Mouse (Mus musculus): ENCODE measurements around the gene Soga1.

The Soga1 gene

GRCm38 (mm10) chr2:157078793-157079700, at the start of gene Soga1:
Gene Soga1 (minus strand): TSS chr2:157079254.
- DNase-seq (ENCODE audit: low read depth): no peak

GRCm38 (mm10) chr2:157128072-157128471, 49.0 kb upstream of the Soga1 start:
- no peak for DNase-seq (ENCODE audit: low read depth)

- no peak for DNase-seq (ENCODE audit: low read depth)
These were observed 48.3 kb upstream of the Soga1 start for GRCm38 (mm10) chr2:157127370-157127769.

- DNase-seq (ENCODE audit: low read depth): no peak
These were observed 46.2 kb upstream of the Soga1 start for GRCm38 (mm10) chr2:157125246-157125645.

GRCm38 (mm10) chr2:157121766-157122165, 42.7 kb upstream of the Soga1 start:
- no peak for DNase-seq (ENCODE audit: low read depth)

GRCm38 (mm10) chr2:157119075-157119474, 40.0 kb upstream of the Soga1 start:
- DNase-seq (ENCODE audit: low read depth): no peak

GRCm38 (mm10) chr2:157118556-157118955, 39.5 kb upstream of the Soga1 start:
- DNase-seq (ENCODE audit: low read depth): no peak

- peak; percentile 44 for DNase-seq (ENCODE audit: low read depth)
These were observed 37.9 kb upstream of the Soga1 start for GRCm38 (mm10) chr2:157116964-157117363.

GRCm38 (mm10) chr2:157108236-157108635, 29.2 kb upstream of the Soga1 start:
- DNase-seq (ENCODE audit: low read depth): no peak

GRCm38 (mm10) chr2:157104454-157104853, 25.4 kb upstream of the Soga1 start:
- no peak for DNase-seq (ENCODE audit: low read depth)

- no peak for DNase-seq (ENCODE audit: low read depth)
These were observed 23.2 kb upstream of the Soga1 start for GRCm38 (mm10) chr2:157102256-157102655.

- DNase-seq (ENCODE audit: low read depth): no peak
These were observed 22.6 kb upstream of the Soga1 start for GRCm38 (mm10) chr2:157101650-157102049.

GRCm38 (mm10) chr2:157100319-157100605, 21.2 kb upstream of the Soga1 start:
- DNase-seq (ENCODE audit: low read depth): no peak

GRCm38 (mm10) chr2:157099532-157100318, 20.7 kb upstream of the Soga1 start:
- no peak for DNase-seq (ENCODE audit: low read depth)

GRCm38 (mm10) chr2:157095005-157095755, 16.1 kb upstream of the Soga1 start:
- peak; percentile 39 for DNase-seq (ENCODE audit: low read depth)

GRCm38 (mm10) chr2:157092024-157092423, 13.0 kb upstream of the Soga1 start:
- no peak for DNase-seq (ENCODE audit: low read depth)

- DNase-seq (ENCODE audit: low read depth): no peak
These were observed 8.7 kb upstream of the Soga1 start for GRCm38 (mm10) chr2:157087536-157088317.

- no peak for DNase-seq (ENCODE audit: low read depth)
These were observed 7.7 kb upstream of the Soga1 start, which contains the start of gene Tldc2 for GRCm38 (mm10) chr2:157086796-157087195. Gene Tldc2 (plus strand): TSS chr2:157087055.

GRCm38 (mm10) chr2:157084831-157085585, 6.0 kb upstream of the Soga1 start:
- DNase-seq (ENCODE audit: low read depth): no peak

- DNase-seq (ENCODE audit: low read depth): no peak
These were observed 2.9 kb upstream of the Soga1 start for GRCm38 (mm10) chr2:157081960-157082359.

- no peak for DNase-seq (ENCODE audit: low read depth)
These were observed 2.3 kb upstream of the Soga1 start for GRCm38 (mm10) chr2:157081331-157081730.
